ENCODE assay signal across 13 mouse cellular contexts in the genomic region with DNA sequence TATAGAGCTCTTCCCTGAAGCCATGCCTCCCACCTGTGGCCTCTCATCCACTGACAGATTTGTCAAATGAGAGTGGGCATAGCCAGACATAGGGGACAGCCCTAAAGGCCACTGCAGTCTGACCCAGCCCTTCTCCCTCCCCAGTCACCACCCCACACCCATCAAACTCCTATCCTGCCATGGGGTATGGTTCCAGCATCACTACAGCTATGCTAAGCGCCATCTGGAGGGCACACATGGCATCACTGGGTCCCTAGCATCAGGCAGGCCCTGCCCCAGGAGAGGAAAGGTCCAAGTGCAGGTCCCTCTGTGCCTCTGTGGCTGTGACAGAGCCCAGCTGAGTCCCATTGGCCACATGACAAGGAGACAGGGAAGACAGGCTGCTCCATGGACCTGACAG. TPM values are rescaled to one million over a fixed set of nuclear protein-coding genes. Genes with fewer than 3 reads are reported as not detected.
DNase-seq lines count a peak whose midpoint lies in the region; ATAC-seq and TF ChIP-seq lines count a peak whose summit lies in the region.
"Had no signal": no experiment of that assay in that cellular context is flagged by ENCODE, and none has a peak within 500 bp of the region (broad histone marks: within the 10 kb centered on the region; RNA-seq: fewer than 3 reads in every experiment).

No protein-coding gene starts in this region.

- no peak overlapping the region for H3K9ac ChIP-seq in hindbrain, postnatal 0 days (replicated peaks; ENCODE audit: low read length)
- no peak overlapping the region for H3K9ac ChIP-seq in hindbrain, embryonic 14.5 days
- no peak overlapping the region for H3K9ac ChIP-seq in midbrain, postnatal 0 days (replicated peaks; ENCODE audit: low read length, poor library complexity, severe bottlenecking)
- H3K9ac ChIP-seq in midbrain, embryonic 13.5 days (replicated peaks), result no peak overlapping the region
- H3K9ac ChIP-seq: hindbrain, embryonic 12.5 days; midbrain, embryonic 15.5 days had no signal

- H3K4me3 ChIP-seq in hindbrain, postnatal 0 days (ENCODE audit: low read length), result no peak overlapping the region
- no peak overlapping the region for H3K4me3 ChIP-seq in hindbrain, embryonic 14.5 days (replicated peaks; ENCODE audit: low read length)
- H3K4me3 ChIP-seq in midbrain, postnatal 0 days (ENCODE audit: low read depth, low read length), result no peak overlapping the region
- no peak overlapping the region for H3K4me3 ChIP-seq in midbrain, embryonic 13.5 days (replicated peaks)
- H3K4me3 ChIP-seq: hindbrain, embryonic 12.5 days; midbrain, embryonic 15.5 days had no signal

- H3K9me3 ChIP-seq in hindbrain, postnatal 0 days (ENCODE audit: low read length), result no peaks in the 10 kb centered on the region
- no peaks in the 10 kb centered on the region for H3K9me3 ChIP-seq in hindbrain, embryonic 14.5 days (ENCODE audit: control insufficient read depth, low read length)
- H3K9me3 ChIP-seq in midbrain, postnatal 0 days (ENCODE audit: low read length), result no peaks in the 10 kb centered on the region
- no peaks in the 10 kb centered on the region for H3K9me3 ChIP-seq in midbrain, embryonic 13.5 days
- H3K9me3 ChIP-seq: hindbrain, embryonic 12.5 days; midbrain, embryonic 15.5 days had no signal

- 0% methylated on average over 1 of the region's 1 CpGs for WGBS in hindbrain, postnatal 0 days
- 0% methylated on average over 1 of the region's 1 CpGs for WGBS in hindbrain, embryonic 14.5 days
- WGBS in midbrain, postnatal 0 days, result 8% methylated on average over 1 of the region's 1 CpGs
- WGBS in midbrain, embryonic 13.5 days, result 12% methylated on average over 1 of the region's 1 CpGs

- H3K36me3 ChIP-seq in hindbrain, postnatal 0 days (ENCODE audit: insufficient read depth, low read length), result no peaks in the 10 kb centered on the region
- no peaks in the 10 kb centered on the region for H3K36me3 ChIP-seq in hindbrain, embryonic 14.5 days (replicated peaks; ENCODE audit: control insufficient read depth, insufficient read depth)
- H3K36me3 ChIP-seq in midbrain, postnatal 0 days (ENCODE audit: insufficient read depth, low read length), result no peaks in the 10 kb centered on the region
- no peaks in the 10 kb centered on the region for H3K36me3 ChIP-seq in midbrain, embryonic 13.5 days
- no peaks in the 10 kb centered on the region for H3K36me3 ChIP-seq in splenic B cell, adult 2 months (ENCODE audit: control insufficient read depth, insufficient read depth, low read length, poor library complexity, severe bottlenecking)
- H3K36me3 ChIP-seq: hindbrain, embryonic 12.5 days; midbrain, embryonic 15.5 days had no signal

- no peaks in the 10 kb centered on the region for H3K27me3 ChIP-seq in hindbrain, postnatal 0 days (ENCODE audit: insufficient read depth, low read length)
- H3K27me3 ChIP-seq in hindbrain, embryonic 14.5 days (ENCODE audit: control insufficient read depth, insufficient read depth, low read length), result no peaks in the 10 kb centered on the region
- no peaks in the 10 kb centered on the region for H3K27me3 ChIP-seq in midbrain, postnatal 0 days (ENCODE audit: insufficient read depth, low read length)
- H3K27me3 ChIP-seq in midbrain, embryonic 13.5 days, result no peaks in the 10 kb centered on the region
- no peaks in the 10 kb centered on the region for H3K27me3 ChIP-seq in splenic B cell, adult 2 months (ENCODE audit: control insufficient read depth, insufficient read depth, low read length, poor library complexity, severe bottlenecking)
- H3K27me3 ChIP-seq: hindbrain, embryonic 12.5 days; midbrain, embryonic 15.5 days had no signal

- peak; percentile 67 for TF ChIP-seq CTCF in hindbrain, postnatal 0 days (IDR thresholded peaks at IDR 0.05; ENCODE audit: low read depth)
- peak; percentile 62 for TF ChIP-seq CTCF in midbrain, postnatal 0 days (IDR thresholded peaks at IDR 0.05)

- no peak overlapping the region for H3K4me2 ChIP-seq in hindbrain, postnatal 0 days (ENCODE audit: low read depth, low read length)
- H3K4me2 ChIP-seq in hindbrain, embryonic 14.5 days (replicated peaks), result no peak overlapping the region
- H3K4me2 ChIP-seq in midbrain, postnatal 0 days (ENCODE audit: low read depth, low read length, poor library complexity, severe bottlenecking), result no peak overlapping the region
- H3K4me2 ChIP-seq in midbrain, embryonic 13.5 days (replicated peaks), result no peak overlapping the region
- H3K4me2 ChIP-seq: hindbrain, embryonic 12.5 days; midbrain, embryonic 15.5 days had no signal

- H3K27ac ChIP-seq in hindbrain, postnatal 0 days, result no peak overlapping the region
- no peak overlapping the region for H3K27ac ChIP-seq in hindbrain, embryonic 14.5 days
- no peak overlapping the region for H3K27ac ChIP-seq in midbrain, postnatal 0 days (ENCODE audit: low read depth, low read length)
- no peak overlapping the region for H3K27ac ChIP-seq in midbrain, embryonic 13.5 days
- H3K27ac ChIP-seq: hindbrain, embryonic 12.5 days; midbrain, embryonic 15.5 days had no signal

- DNase-seq in CD4-positive, CD25-positive, alpha-beta regulatory T cell, adult 2 months (ENCODE audit: low read depth, low spot score), result peak; percentile 24
- no peak for DNase-seq in hindbrain, postnatal 0 days (ENCODE audit: low spot score)
- DNase-seq in hindbrain, embryonic 14.5 days (ENCODE audit: low spot score), result no peak
- peak; percentile 5 for DNase-seq in midbrain, postnatal 0 days (ENCODE audit: low spot score)
- peak; percentile 10 for DNase-seq in splenic B cell, adult 2 months (ENCODE audit: low read depth, low spot score)

- ATAC-seq in CD4-positive, CD25-positive, alpha-beta regulatory T cell, adult 4 months, result no peak
- no peak for ATAC-seq in hindbrain, postnatal 0 days
- ATAC-seq in hindbrain, embryonic 14.5 days (ENCODE audit: low FRiP score), result no peak
- ATAC-seq in midbrain, postnatal 0 days (ENCODE audit: low FRiP score), result peak; percentile 38; the same call in 1 of the 2 replicates
- ATAC-seq in midbrain, embryonic 13.5 days, result no peak
- ATAC-seq in activated CD4-positive, CD25-positive, alpha-beta regulatory T cell, adult 4 months, result no peak
- ATAC-seq: midbrain, embryonic 15.5 days had no signal

- no peaks in the 10 kb centered on the region for H3K4me1 ChIP-seq in hindbrain, postnatal 0 days (ENCODE audit: insufficient read depth, low read length)
- H3K4me1 ChIP-seq in hindbrain, embryonic 14.5 days (replicated peaks; ENCODE audit: control insufficient read depth, insufficient read depth, low read length), result no peaks in the 10 kb centered on the region
- H3K4me1 ChIP-seq in midbrain, postnatal 0 days (ENCODE audit: insufficient read depth, low read length), result no peaks in the 10 kb centered on the region
- H3K4me1 ChIP-seq in midbrain, embryonic 13.5 days (replicated peaks), result no peaks in the 10 kb centered on the region
- H3K4me1 ChIP-seq: hindbrain, embryonic 12.5 days; midbrain, embryonic 15.5 days had no signal

RNA-seq across cellular contexts. Expression of gene Oas1d, which starts 12.7 kb away (rescaled TPM):
- not detected for polyA plus RNA-seq in CD4-positive, CD25-positive, alpha-beta regulatory T cell, adult 4 months (2017; shearing (Covaris generic))
- 0.16 and 0.50 TPM in 2 replicates for total RNA-seq in hindbrain, postnatal 0 days (2014; rRNA removed)
- 0.25 and 0.29 TPM in 2 replicates for polyA plus RNA-seq in hindbrain, postnatal 0 days (2015; fragmentation: Nextera tagmentation; extraction: Ambion mirVana)
- polyA plus RNA-seq in hindbrain, embryonic 14.5 days (2014; fragmentation: Nextera tagmentation; extraction: Ambion mirVana), result not detected in 2 replicates
- 0.22 TPM in 1 of 2 replicates, not detected in the other for total RNA-seq in midbrain, postnatal 0 days (2014; rRNA removed)
- polyA plus RNA-seq in midbrain, postnatal 0 days (2015; fragmentation: Nextera tagmentation; extraction: Ambion mirVana), result 0.39 and 0.78 TPM in 2 replicates
- not detected in 2 replicates for polyA plus RNA-seq in midbrain, embryonic 13.5 days (2015; fragmentation: Nextera tagmentation; extraction: Ambion mirVana)
- polyA plus RNA-seq in activated CD4-positive, CD25-positive, alpha-beta regulatory T cell, adult 4 months (2017; shearing (Covaris generic)), result under 1 TPM in 1 of 2 experiments, not detected in 1; 0.17 TPM
- total RNA-seq: gastrocnemius, postnatal 4 days; layer of hippocampus, adult 18-20 months had no signal
- polyA plus RNA-seq: hindbrain, embryonic 12.5 days; limb, embryonic 14.5 days had no signal

RNA-seq across cellular contexts. Expression of gene Oas1a, which starts 19.7 kb away (rescaled TPM):
- polyA plus RNA-seq in CD4-positive, CD25-positive, alpha-beta regulatory T cell, adult 4 months (2017; shearing (Covaris generic)), result 10 to 100 TPM; 44.7 to 54.6 TPM
- total RNA-seq in hindbrain, postnatal 0 days (2014; rRNA removed), result 0.79 and 1.4 TPM in 2 replicates
- polyA plus RNA-seq in hindbrain, postnatal 0 days (2015; fragmentation: Nextera tagmentation; extraction: Ambion mirVana), result 1.3 and 1.8 TPM in 2 replicates
- polyA plus RNA-seq in hindbrain, embryonic 14.5 days (2014; fragmentation: Nextera tagmentation; extraction: Ambion mirVana), result 0.82 and 0.91 TPM in 2 replicates
- 0.28 and 1.8 TPM in 2 replicates for total RNA-seq in midbrain, postnatal 0 days (2014; rRNA removed)
- polyA plus RNA-seq in midbrain, postnatal 0 days (2015; fragmentation: Nextera tagmentation; extraction: Ambion mirVana), result 1.2 and 1.6 TPM in 2 replicates
- 0.34 and 0.63 TPM in 2 replicates for polyA plus RNA-seq in midbrain, embryonic 13.5 days (2015; fragmentation: Nextera tagmentation; extraction: Ambion mirVana)
- polyA plus RNA-seq in activated CD4-positive, CD25-positive, alpha-beta regulatory T cell, adult 4 months (2017; shearing (Covaris generic)), result 10 to 100 TPM; 33.6 to 48.3 TPM

RNA-seq across cellular contexts. Expression of gene Oas1g, which starts 39.6 kb away (rescaled TPM):
- polyA plus RNA-seq in CD4-positive, CD25-positive, alpha-beta regulatory T cell, adult 4 months (2017; shearing (Covaris generic)), result 1 to 10 TPM in 1 of 2 experiments, not detected in 1; 1.2 TPM
- total RNA-seq in hindbrain, postnatal 0 days (2014; rRNA removed), result 1.4 TPM in 1 of 2 replicates, not detected in the other
- 0.26 and 0.44 TPM in 2 replicates for polyA plus RNA-seq in hindbrain, postnatal 0 days (2015; fragmentation: Nextera tagmentation; extraction: Ambion mirVana)
- polyA plus RNA-seq in hindbrain, embryonic 14.5 days (2014; fragmentation: Nextera tagmentation; extraction: Ambion mirVana), result 0.19 and 0.33 TPM in 2 replicates
- total RNA-seq in midbrain, postnatal 0 days (2014; rRNA removed), result 0.52 and 1.2 TPM in 2 replicates
- polyA plus RNA-seq in midbrain, postnatal 0 days (2015; fragmentation: Nextera tagmentation; extraction: Ambion mirVana), result 0.26 and 0.28 TPM in 2 replicates
- polyA plus RNA-seq in midbrain, embryonic 13.5 days (2015; fragmentation: Nextera tagmentation; extraction: Ambion mirVana), result 0.27 and 0.35 TPM in 2 replicates
- polyA plus RNA-seq in activated CD4-positive, CD25-positive, alpha-beta regulatory T cell, adult 4 months (2017; shearing (Covaris generic)), result 1 to 10 TPM in 1 of 2 experiments, not detected in 1; 1.0 TPM
- total RNA-seq: gastrocnemius, postnatal 4 days; layer of hippocampus, adult 18-20 months had no signal
- polyA plus RNA-seq: hindbrain, embryonic 12.5 days had no signal

Comparison
In these comparisons a context has a peak if more than half of its experiments do, and no peak if none do; other contexts are left out.
1. DNase-seq: peak in CD4-positive, CD25-positive, alpha-beta regulatory T cell, adult 2 months (single experiment), midbrain, postnatal 0 days (single experiment) and splenic B cell, adult 2 months (single experiment); none in hindbrain, postnatal 0 days (single experiment) and hindbrain, embryonic 14.5 days (single experiment).
2. RNA of gene Oas1a, which starts 19.7 kb away (polyA plus RNA-seq): 44.7 to 54.6 TPM in CD4-positive, CD25-positive, alpha-beta regulatory T cell, adult 4 months and 33.6 to 48.3 TPM in activated CD4-positive, CD25-positive, alpha-beta regulatory T cell, adult 4 months; 1.2 to 1.6 TPM in midbrain, postnatal 0 days, 1.3 to 1.8 TPM in hindbrain, postnatal 0 days, 0.82 to 0.91 TPM in hindbrain, embryonic 14.5 days and 0.34 to 0.63 TPM in midbrain, embryonic 13.5 days; every median in the first group is over 10 times any median in the second.